Mouse (Mus musculus) common myeloid progenitor, adult 5-6 weeks (primary cell): ENCODE data around the gene Glyctk. TPM values are rescaled to one million over a fixed set of nuclear protein-coding genes. Genes with fewer than 3 reads are reported as not detected.

Experiments used
- ATAC-seq: replicated peaks from 2 replicates; pipeline ENCODE4 v1.8.0; 2016; ENCODE audit warnings: low read depth, mild to moderate bottlenecking, moderate TSS enrichment, inconsistent platforms; ENCODE audit not compliant: poor library complexity, severe bottlenecking
- total RNA-seq: library from RNA; stranded (forward); fragments of 200-1000, 187-1606 nt; gene quantifications from 2 replicates; pipeline ENCODE4 v1.2.3, GENCODE M21; 2017

Gene Glyctk
- total RNA-seq, 1 experiment from 2014 or later, result 2.4 TPM

DNA sequence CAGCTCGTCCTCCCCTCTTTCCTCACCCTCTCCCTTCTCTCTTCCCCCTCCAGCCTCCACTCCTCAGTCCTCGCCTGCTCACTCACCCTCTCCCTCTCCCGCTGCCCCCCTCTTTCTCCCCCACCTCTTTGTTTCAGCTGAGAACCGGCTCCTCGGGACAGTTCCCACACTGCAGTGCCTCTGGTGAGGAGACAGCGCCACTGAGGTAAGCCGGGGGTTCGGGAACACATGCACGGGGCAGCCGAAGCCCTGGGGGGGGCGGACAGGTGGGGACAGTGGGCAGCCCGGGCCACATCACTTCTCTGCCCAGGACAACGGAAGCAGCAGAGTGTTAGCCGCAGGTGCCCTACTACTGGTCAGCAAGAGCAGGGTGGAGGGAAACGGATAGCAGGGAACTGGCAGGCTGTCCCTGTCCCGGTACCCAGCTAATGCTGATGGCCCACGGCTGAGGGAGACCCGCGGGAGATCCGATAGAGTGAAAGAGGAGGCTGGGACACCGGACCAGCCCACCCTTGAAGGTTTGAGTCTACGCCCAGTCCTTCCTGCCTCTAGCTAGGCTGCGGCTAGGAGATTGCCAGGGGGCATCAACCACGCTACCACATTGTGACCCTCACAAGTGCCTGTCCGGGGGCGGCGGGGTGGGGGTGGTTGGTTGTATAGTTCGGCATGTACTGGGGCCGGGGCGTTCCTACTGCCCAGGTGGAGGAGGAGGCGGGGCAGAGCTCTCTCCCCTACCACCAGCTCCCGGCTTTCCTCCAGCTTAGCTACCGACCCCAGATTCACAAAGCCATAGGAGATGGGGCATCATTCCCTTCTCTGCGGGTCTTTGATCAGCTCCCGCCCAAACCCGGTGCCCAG lies 9.2 kb downstream of the Glyctk start:
- ATAC-seq, result peak; percentile 60

DNA sequence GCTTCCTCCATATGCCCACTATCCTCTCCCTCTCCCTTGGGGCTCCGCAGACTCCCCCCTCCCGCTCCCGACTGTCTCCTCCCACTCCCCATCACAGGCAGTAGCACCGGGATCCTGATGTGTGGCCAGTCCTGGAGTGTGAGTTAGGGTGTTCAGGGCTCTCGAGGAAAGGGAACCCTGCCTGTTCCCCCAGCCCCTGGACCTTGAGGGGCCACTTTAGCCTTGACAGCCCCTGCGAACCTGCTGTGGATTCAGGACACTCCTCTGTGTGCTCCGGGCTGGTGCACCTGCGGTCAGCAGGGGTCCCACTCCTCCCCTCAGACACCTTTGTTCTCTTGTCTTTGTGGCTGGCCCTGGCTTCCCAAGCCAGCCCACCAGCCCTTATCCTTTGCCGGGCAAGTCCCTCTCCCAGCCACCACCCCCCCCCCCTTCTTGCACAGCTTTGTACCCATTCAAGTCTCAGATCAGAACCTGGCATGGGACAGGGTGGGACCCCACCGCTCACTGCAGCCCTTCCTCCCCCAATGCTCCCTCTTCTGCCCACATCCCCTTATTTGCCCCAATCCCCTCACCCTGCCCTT lies 10.0 kb downstream of the Glyctk start:
- ATAC-seq, result 0 out of 2 replicates have a peak, but pooled peaks have one; percentile 3

DNA sequence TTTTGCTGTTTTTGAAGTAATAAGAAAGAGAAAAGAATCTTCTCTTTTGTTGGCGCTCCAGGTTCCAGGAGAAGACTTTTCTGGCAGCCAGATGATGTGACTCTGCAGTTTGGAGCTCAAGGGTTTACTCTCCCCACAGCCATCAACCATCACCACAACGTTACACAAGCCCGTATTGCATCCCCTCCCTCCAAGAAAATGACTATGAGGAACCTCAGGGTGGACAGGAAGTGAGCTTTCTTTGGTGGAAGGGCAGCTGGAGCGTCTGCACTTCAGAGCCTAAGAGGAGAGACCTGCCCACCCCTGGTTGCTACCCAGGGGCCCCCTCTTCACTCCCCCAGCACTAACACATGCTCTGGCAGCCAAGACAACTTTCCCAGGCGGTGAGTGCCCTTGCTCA lies 10.7 kb downstream of the Glyctk start:
- ATAC-seq, result peak; percentile 74

DNA sequence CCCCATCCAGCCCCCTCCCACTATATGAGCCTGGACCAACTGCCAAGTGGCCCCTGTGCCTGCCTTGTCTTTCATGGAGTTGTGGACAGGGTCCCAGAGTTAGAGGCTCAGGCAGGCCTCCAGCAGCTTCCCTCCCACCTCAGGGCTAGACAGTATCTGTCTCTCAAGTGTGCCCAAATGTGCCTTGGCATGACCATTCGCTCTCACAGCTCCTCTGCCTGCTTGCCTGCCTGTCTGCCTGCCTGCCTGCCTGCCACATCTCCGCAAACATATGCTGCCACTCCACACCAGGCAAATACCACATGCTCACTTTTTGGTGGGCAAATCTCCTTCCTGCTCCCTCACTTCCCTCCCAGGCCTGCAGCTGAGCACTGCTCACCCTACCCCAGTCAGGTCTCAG lies 12.4 kb downstream of the Glyctk start:
- ATAC-seq, result no peak

DNA sequence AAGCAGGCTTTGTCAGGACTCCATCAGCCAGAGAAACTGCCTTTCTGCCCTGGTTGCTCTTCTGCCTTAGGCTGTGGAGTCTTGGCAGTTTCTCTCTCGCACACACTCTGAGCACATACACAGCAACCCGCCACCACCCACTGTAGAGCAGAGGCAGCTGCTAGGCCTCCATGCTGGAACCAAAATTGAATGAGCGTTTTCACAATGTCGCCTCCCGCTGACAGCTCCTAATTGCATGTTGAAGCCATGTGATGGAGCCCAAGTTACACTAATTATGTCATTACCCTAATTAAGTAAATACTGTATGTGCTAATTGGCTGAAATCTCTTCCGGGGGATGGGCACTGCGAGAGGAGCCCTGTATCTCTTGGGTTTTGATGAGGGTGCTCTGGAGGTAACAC lies 13.8 kb downstream of the Glyctk start:
- ATAC-seq, result no peak

DNA sequence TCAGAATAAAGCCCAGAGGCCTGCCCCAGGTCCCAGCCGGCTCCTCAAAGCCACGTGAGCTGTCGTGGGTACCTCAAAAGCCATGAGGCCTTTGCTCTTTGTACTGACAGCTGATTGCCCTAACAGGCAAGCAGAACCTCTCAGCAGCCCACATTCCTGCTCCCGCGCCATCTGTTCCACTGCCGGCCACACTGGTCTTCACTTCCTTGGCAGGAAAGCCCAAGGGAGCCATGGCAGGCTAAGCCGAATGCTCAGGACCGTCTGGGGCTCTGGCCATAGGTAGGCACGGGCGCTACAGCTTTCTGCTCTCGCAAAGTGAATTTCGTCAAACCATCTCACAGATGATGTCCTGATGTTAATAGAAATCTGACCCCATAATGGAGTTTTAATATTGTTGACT lies 16.0 kb downstream of the Glyctk start:
- ATAC-seq, result no peak

DNA sequence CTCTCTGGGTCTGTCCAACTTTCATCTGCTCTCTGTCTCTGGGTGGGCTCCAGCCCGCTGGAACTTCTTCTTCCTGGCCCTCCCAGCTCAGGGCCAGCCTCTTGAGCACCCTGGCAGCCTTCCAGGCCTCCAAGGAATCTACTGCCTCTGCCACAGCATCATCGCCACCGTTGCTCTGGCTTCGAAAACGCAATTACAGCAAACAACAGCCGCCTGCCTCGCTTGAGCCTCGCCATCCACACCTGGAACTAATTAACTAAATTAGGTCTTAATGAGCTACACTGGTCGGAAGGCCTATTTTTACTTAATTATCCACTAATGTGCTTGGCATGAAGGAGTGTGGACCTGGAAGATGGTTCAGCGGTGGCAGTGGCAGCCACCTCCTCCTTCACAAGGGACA lies 18.2 kb downstream of the Glyctk start:
- no peak for ATAC-seq

DNA sequence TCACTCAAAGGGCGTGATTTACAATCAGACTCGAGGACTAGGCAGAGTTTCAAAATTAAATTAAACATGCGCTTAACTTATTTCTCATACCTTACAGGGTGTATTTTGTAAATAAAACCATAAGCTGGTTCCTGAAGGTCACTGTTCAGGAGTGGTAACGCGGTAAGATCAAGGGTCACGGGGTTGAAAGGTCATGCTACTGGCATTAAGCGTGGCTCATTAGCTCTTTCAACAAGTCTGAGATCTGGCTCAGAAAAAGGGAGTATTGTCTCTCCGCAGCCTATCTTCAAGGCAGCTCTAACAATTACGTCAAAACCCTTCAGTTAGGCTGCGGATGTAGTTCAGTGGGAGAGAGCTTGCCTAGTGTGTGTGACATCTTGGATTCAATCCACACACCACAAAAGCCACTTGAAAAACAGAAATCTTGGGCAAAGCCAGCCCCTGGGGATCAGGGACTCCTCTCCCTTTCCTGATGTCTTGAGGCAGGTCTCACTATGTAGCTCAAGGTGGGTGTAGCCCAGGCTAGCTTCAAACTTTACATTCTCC lies 20.2 kb downstream of the Glyctk start:
- ATAC-seq, result no peak

DNA sequence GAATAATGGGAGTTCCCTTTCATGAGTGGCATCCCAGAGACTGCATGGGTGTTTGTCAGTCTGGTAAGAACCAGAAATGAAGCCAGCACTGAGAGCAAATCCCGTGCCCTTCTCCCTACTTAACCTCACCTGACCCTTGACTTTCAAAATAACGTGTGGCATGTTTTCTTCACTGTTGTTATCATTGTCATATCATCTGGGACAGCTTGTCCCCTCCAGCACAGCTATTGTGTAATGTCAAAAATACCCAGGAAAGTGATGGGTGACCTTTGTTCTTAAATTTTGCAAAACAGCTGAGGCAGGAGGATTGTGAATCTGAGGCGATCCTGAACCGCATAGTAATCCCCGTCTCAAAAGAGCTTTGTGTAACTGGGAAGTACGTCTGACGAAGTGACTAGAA lies 27.7 kb downstream of the Glyctk start:
- no peak for ATAC-seq

DNA sequence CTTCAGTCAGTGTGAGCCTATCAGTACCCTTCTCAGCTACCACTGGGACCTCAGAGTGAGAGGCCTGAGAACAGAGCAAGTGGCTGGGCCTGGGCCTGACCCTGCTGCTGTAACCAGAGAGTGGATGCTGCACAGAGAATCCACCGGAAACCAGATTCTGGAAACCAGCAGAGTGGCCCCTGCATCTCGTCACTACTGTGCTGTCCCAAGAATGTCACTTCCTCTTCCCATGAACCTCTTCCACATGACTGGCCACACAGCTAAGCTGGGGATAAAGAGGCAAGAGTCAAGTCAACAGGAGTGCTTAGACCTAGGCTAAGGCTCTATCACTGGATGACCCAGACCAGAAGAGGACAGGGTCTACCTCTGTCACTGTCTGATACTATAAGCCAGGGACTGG lies 28.9 kb downstream of the Glyctk start:
- ATAC-seq, result 0 out of 2 replicates have a peak, but pooled peaks have one; percentile 22

DNA sequence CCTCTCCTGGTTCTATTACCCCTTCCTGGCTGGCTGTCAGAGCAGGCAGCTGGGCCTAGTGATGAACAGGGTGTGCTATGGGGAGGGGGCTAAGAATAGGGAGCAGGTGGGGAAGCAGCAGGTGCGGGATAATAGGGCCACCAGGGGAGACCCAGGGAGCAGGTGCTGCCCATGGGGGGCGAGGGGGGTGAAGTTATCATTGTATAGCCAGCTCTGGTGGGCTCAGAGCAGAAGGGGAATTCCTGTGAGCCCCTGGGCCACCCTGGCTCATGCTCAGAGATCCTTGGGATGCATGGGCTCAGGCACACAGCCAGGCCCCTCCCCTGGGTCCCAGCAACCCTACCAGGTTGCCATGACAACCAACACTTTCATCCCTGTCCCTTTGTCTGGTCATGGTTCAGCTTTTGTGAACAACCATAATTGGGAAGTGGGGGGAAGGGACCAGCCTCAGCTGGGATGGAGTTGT lies 31.1 kb downstream of the Glyctk start:
- no peak for ATAC-seq

DNA sequence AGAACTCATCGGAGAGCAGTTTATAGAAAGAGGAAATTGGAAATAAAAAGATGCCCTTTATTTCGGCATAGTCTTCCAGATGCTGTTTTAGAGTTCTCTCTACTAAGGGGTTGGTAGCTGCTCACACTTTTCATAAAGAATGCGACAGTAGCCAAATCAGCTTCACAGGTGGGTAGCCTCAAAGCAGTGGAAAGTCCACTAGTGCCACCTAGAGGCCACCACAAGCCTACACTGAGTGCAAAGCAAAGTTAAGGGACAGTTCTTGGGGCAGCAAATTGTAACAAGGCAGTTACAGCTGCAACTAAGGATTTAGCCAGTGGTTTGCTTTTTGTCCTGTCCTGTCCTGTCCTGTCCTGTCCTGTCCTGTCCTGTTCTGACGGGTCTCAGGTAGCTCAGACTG lies 34.3 kb downstream of the Glyctk start:
- ATAC-seq, result peak; percentile 65

DNA sequence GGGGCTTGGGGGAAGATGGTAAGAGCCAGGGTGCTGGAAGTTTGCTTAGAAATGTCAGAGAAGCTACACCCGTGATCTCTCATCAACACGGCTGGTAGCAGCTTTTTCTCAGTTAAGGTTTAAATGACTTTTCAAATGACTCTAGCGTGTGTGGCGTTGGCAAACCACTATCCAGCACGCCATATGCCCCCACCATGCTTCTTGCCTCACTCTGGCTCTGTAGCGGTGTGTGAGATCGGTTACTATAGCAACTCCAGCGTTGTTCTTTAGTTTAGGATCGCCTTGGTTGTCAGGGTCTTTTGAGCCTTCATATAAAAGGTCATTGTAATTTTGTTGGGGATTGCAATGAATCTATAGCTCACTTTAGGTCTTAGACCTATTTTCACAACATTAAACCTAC lies 38.9 kb downstream of the Glyctk start:
- ATAC-seq, result no peak

DNA sequence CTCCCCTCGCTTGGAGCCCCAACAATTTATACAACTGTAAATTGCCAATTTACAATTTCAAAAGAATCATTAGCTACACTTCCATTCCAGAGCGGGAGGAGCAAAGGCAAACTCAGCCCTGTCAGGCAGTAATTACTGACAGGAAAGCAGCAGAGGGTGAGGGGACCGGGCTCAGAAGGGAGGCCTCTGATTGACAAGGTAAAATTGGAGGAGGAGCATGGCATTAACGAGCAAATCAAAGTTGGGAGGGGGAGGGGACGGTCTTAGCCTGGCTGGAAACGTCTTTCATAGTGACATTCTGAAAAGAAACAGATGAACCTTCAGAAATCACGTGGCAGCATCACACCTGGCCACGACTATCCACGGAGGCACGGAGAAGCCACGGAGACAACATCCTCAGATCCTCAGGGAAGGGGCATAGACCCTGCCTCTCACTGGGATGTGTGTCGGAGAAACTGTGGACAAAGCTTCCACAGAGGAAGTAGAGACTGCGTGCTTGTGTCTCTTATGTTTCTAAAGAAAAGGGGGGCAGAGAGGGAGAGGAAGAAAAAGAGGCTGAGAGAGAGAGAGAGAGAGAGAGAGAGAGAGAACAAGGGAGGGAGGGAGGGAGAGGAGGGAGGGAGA lies 42.0 kb downstream of the Glyctk start:
- ATAC-seq, result no peak

DNA sequence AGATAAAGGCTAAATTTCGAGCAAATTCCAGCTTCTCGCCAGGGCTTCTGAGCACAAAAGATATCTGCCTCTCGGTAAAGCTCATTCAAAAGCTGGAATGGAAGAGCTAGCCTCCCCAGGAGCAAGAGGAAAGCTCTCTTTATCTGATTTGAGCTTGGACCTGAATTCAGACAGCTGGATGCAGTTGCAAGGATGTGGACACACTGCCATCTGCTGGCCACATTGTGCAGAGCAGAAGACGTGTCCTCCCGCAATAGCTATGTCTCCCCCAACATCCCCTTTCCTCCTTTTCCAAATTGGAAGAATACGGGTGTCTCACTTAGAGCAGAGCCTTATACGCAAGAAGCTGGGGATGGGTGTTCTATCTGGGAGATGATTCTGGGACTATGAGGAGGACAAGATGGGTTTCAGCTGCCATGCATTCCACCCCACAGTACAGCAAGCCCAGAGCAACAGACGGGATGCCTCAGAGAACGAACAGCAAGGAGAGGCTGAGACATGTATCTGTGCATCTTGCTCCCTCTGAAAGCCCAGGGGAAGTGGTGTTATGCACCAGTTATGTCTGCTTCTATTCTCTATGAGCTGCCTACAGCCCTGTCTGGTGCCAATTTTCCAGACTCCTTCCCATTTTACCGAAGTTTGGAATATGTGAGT lies 45.0 kb downstream of the Glyctk start:
- ATAC-seq, result peak; percentile 71; the same call in 1 of the 2 replicates

DNA sequence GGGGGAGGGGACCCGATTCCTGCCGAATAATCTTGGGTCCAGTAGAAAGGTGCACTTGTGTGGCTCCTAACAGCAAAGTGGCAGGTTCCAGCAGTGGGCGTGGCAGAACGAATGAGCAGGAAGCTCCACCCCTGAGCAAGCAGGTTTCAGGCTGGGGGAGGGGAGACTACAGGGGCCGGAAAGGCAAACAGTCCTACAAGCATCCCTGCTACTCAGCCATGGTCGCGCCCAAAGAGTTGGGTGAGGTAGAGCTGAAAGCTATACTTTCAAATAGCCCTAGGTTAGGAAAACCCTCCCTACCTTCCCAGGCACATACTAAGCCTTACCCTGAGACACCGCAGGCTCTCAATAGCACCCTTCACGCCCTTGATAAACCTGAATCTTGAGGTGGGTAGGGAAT lies 51.7 kb downstream of the Glyctk start:
- ATAC-seq, result no peak

DNA sequence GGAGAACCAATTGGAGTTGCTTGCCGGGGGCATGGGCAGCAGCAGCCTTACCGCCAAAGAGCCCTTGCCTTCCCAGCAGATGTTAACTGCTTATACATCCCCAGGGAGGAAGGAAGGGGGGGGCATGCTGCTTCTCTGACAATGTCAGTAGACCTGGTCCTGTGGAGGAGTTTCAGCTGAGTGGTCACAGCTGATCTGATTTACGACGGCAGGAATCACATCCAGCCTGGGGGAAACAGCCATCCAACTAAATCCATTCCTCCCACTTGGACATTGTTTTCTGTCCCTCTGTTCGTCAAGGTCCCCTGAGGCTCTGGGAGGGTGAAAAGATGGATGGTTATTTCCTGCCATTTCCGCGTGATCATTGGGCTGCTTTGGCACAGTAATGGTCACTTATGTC lies 53.5 kb downstream of the Glyctk start:
- ATAC-seq, result no peak
